Mouse (Mus musculus) heart, postnatal 10 days (tissue): ENCODE results near the gene Fam3c. TPM values are rescaled to one million over a fixed set of nuclear protein-coding genes. Genes with fewer than 3 reads are reported as not detected.
"Not testable (repeated sequence)": the region's sequence is repeated elsewhere in the genome, so short reads cannot be mapped to it uniquely, and the experiment has no call there.

Experiments used
- DNase-seq, 2 experiments: peaks; one replicate each; pipeline ENCODE4 v3.0.0; 2021
- intact Hi-C: fragments of 180-260 bp; cut with DNase I; formaldehyde crosslinking; loops from one replicate; pipeline ENCODE4 v1.15.1; 2025
- total RNA-seq, 2 experiments: library from RNA; stranded (reverse); gene quantifications; 2 replicates each; pipeline ENCODE4 v1.2.3; 2021

Fam3c gene
- total RNA-seq, 2 experiments from 2014 or later: 33.4 to 36.7 TPM

DNA sequence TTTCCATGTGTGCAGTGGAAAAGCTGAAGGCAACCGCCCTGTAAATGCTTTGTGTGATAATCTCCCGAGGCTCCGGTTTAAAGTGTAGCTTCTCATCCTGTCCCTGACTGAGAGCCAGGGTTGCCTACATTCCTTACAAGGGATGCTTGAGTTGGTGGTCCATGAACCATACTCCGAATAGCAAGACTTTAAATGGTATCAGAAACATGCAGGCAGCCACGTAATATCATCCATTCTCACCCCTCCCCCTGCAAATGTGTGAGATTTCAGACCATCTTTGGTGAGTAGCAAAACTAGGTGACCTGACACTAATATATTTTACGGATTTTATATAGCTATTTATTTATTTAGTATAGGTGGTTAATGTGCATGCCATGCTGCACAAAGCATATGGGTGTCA lies 59.0 kb downstream of the Fam3c start:
- intact Hi-C loops: no loop called here
- no peak for DNase-seq

DNA sequence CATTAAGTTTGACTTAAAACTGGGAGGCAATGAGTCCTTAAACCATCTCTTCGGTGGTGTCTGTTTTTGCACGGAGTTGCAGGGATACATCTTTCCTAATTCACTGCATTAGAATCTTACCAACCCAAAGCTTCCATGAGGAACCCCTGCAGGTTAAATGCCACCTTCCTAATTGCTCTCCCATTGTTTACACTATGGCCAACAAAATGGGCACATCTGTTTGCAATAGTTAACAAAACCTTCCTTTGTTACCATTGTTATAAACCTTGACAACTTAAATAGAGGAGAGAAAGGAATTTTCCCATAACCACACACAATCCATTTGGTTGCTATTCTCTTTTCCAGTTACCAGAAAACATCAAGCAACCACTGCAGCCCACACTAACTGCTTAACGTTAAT lies 62.1 kb downstream of the Fam3c start:
- intact Hi-C loops: no loop called here
- DNase-seq: no peak

DNA sequence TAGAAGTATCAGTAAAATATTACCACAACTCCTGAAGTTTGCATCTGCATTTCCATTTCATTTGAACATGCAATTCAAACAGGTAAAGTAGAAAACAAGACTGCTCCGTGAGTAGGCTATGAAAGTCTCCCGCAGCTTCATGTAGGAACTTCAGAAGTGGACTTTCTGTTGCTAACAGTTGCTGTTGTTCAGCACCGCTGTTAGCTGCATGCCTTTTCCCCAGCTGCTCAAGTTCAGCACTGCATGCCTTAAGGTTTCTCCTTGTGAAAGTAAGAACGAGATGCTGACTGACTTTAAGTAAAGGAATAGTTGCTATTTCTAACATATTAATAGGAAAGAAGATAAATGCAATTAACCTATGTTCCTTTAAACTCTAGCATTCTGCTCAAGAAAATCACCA lies 64.0 kb downstream of the Fam3c start:
- DNase-seq: peak in 1 of 2 experiments; percentile 7
- intact Hi-C loops: no loop called here

DNA sequence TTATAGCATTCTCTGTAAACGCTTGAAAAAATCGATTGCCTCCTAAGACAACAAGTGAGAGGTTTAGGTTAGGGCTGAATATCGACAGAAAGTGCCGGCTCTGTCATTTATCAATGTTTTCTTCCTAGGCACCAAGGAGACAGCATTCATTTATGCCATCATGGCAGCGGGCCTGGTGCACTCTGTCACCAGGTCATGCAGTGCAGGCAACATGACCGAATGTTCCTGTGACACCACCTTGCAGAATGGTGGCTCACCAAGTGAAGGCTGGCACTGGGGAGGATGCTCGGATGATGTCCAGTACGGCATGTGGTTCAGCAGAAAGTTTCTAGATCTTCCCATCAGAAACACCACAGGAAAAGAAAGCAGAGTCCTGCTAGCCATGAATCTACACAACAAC lies 65.3 kb downstream of the Fam3c start:
- intact Hi-C loops: no loop called here
- DNase-seq: no peak

DNA sequence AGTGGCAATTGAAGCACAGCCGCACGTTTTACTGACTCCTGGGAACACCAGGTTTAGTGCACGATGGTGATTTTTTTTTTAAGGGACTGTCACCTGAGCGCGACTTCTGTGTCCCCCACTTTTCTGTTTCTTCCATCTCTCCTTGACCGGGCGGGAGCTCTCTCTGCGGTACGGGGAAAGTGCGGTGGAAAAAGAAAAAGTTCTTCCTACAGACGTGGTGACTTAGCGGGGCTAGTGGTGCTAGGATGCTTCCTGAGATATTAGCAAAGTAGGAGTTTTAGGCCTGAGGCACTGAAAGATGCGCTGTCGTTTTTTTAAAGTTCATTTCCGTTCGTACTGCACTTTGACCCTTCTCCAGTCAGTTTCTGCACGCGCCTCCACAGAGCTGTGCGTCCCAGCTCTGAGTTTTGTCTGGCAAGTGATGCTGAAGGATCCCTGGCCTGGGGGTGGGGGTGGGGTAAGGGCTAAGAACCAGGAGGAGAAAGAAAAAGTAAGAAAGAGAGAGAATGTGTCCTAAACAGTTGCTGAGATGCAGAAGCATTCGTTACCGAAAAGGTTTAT lies 66.5 kb downstream of the Fam3c start:
- no peak for DNase-seq
- intact Hi-C loops: no loop called here

DNA sequence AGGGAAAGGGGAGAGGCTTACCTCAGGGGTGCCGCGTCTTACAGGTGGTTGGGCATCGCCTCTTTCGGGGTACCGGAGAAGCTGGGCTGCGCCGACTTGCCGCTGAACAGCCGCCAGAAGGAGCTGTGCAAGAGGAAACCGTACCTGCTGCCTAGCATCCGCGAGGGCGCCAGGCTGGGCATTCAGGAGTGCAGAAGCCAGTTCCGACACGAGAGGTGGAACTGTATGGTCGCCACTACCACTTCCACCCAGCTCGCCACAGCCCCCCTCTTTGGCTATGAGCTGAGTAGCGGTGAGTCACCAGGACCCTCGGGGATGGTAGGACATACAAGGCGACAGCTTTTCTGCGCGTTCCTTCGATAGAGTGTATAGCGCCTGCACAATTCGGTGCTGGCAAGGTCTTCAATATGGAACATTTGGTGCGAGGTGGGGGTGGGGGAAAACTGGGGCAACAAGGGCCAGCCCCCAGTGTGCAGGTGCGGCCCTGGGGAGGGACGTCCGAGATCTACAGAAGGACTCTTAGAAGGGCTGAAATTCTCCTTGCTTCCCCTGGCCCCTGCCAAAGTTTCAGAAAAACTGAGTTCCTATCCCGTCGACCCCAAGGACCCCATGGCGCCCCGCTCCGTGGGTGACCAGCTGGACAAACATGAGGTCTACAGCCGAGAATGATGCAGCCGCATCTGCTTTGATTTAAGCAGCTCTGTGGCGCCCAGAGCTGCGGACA lies 67.1 kb downstream of the Fam3c start:
- peak; percentile 14 to 19 for DNase-seq
- intact Hi-C loops: no loop called here

DNA sequence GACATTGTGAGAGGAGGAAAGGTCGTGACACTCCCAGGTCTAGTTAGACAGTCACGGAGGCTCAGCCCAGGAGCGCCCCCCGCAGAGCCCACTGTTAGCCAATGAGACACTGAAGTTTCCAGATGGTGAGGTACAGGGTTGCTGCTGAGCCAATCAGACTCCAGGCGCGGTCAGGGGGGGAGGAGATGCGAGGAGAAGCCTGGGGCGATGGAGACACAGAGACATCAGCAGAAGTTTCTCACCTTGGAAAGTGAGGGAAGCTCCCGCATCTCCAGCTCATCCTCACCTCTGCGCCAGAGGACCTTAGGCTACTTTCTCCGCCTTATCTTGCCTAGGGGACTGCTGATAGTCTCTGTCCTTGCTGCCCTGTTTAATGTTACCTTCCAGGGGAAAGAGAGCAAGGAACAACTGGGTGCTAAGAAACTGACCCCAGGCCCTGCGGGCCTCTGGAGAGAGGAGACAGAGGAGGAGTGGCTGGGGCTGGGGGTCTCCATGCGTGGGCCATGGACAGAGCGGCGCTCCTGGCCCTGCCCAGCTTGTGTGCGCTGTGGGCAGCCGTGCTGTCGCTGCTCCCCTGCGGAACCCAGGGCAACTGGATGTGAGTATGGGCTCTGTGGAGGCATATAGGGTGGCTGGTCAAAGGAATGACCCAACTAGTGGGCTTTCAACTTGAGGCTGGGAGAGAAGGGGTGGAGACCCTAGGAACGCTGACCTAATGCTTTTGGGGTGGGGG lies 67.9 kb downstream of the Fam3c start, which contains the start of gene Wnt16:
Gene Wnt16 (plus strand): TSS at position 224 of the 733 bp plus-strand sequence.
- DNase-seq: peak in 1 of 2 experiments; percentile 6
- intact Hi-C loops: no loop called here

DNA sequence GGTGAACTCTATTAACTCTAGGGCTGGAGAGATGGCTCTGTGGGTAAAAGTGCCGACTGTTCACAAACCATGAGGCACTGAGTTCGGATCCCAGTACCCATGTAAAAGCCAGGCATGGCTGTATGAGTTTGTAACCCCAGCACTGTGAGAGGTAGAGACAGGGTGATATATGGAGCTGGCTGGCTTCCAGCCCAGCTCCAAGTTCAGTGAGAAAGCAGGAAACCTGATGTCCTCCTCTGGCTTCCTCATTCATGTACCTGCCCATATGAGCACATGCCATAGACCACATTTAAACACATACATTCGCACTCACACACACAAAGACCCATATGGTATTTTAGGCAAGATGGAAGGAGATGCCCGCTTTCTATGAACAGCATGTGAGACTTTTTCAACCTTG lies 73.6 kb downstream of the Fam3c start:
- no peak for DNase-seq
- intact Hi-C loops: no loop called here

DNA sequence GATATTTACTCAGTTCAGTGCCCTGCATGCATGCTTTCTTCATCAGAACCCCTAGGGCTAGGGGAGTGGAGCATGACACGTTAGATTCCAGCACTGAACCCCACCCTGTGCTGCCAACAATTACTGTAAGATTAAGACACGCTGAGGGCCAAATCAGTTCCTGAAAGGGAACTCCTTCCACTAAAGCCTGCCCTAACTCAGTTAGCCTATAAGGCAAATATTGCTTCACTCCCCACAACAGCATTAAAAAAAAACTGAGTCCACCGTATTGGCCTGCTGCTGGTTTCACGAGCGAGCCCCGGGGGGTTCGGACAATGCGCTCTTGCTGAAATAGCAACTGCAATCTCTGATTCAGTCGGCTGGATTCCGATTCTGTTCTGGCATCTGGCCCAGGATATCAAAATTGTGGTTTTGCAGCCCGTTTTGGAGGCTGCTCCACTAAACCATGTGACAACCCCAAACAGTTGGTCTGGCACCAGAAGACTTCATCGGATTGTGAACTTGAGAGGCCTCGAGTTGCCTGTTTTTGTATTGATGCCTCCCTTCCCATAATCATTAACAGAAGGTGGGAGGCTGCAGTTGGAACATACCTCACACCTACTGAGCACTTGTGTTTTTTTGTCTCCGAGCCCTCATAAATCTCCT lies 75.7 kb downstream of the Fam3c start:
- DNase-seq: peak; percentile 51 to 53
- intact Hi-C loops: no loop called here

DNA sequence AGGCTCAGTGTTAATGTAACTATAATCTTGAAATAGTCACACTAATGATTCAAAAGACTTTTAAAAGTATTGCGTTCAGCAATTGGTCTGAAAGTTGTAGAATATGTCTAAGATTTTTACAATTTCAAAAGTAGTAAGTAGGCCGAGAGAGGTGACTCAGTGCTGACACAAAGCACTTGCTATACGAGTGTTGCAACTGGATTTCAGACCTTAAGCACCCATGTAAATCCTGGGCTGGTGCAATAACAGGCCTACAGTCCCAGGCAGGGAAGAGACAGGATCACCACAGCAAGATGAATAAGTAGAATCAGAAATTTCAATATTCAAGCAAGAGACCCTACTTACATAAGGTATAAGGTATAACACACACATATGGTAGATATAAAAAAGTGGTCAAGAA lies 78.1 kb downstream of the Fam3c start:
- intact Hi-C loops: no loop called here
- DNase-seq: no peak

DNA sequence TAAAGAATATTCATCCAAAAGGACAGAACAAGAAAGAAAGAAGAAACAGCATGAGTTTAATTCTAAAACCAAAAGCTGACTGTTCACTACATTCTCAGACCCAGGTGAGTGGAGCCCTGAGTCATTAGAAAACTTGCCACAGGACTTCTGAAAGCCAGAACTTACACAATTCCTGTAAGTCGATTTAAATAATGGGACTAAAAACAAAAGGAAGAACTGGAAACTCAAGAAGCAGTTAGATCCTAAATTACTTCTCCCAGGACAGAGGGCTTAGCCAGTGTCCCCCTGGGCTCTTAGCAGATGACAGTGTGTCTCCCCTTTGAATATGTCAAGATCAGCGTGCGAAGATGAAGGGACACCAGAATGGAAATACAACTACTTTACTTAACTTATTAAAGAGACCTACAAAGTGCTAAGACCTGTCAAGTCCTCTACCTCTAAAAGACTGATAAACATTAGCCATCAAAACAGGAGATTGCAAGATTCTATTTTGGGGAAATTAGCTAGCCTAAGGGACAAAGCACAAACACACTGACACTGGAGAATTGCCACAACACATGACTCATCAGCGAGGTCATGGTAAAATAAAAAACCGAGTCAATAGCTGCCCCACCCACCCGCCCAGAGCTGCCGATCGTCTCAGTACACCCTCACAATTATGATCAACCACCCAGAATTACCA lies 86.1 kb downstream of the Fam3c start:
- DNase-seq: peak; percentile 46 to 49
- intact Hi-C loops: no loop called here

DNA sequence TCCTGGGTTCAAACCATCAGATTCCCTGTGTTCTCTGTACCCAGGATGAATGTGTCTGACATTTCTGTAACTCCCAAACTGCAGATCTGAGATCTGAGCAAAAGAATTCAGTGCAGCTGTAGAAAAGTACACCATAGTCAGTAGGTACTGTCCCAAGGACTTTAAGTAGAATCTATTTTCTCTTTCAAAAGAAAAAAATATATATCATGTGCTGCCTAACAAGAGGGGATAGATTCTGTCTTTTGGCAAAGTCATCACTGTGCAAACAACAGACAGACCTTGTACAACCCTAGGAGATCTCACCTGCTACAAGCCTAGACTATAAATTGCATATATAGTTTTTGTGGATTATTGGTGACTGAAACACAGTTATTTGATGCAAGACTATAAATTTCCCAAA lies 87.4 kb downstream of the Fam3c start:
- intact Hi-C loops: no loop called here
- no peak for DNase-seq

DNA sequence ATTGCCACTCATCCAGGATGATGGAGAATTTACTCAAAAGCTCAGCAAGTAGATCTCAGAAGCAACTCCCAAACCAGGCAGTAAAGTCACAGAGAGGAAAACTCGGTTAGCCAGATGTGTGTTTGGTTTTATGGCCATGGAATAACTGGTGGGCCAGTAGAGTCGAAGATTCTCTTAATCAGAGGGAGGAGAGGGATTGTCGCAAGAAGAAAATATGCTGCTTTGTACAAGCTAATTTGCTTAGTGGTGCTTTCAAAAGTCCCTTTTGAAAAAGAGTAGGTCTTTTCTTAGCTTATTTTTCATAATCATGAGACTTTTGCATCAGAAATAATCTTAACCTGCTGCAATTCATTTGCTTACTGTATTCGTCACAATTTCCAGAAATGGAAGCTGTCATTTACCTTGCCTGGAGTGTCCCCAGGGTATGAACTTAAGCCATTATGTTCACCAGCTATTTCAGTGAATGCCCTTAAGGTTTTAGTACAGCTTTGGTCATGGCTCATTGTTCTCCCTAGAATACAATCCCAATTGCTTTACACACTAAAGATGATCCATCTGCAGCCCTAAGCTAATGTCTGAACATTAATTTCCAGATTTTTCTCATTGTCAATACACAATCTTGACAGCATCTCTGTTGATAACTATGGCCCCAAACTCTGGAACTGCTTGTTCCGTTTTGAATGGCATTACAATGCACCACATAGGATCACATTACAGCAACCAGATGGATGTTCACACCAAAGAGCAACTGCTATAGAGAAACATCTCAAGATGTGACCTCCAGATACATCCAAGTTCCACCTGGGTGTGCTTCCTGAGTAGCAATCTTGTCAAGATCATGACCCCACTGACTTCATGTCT lies 88.0 kb downstream of the Fam3c start:
- intact Hi-C loops: no loop called here
- DNase-seq: no peak

DNA sequence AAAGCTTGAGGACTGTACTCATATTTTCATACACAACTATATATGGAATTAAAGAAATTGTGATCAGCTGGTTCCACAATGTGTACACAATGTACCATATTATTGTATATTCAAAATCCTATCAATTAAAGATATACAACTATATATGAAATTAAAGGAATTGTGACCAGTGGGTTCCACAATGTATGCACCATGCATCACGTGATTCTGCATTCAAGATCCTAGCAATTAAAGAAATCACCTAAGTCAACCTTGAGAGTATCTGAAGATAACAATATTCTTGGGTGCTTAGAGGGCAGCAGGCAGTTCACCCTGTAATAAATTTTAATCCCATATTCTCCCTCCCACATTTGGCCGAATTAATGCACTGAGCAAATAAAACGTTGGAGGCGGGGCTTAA lies 90.0 kb downstream of the Fam3c start:
- intact Hi-C loops: no loop called here
- DNase-seq: no peak

DNA sequence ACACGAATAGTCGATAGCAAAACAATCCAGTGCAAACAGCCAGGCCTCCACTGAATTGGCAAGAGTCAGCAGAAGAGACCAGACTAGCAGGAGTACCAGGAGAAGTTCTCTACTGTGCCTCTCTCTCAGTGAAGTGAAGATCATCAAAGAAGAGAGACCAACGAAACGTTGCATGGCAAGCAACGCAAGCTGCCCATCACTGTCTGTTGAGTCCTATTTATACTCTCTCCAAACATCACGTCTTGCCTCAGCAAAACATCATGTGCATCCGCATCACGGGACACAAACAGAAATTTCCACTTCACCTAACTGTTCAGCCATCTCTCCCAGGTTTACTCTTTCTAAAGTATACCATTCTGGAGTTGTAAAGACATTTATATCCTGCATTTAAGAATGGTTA lies 91.9 kb downstream of the Fam3c start:
- intact Hi-C loops: not testable (repeated sequence)

DNA sequence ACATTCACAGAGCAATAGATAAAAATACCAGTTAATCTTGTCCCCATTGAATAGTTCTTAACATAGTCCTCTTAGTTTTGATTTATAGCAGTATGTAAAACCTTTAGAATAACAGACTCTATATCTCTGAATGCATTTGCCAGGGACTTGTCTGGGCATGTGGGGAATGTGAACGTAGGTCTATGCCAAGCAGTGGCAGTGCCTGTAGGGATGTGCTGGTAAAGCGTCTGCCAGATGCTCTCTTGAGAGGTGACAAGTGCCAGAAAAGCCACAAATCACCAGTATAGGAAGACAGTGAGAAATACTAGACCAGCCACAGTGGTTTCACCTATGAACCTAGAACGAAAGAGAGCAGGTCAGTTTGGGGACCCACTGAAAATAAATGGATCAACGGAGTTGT lies 93.5 kb downstream of the Fam3c start:
- intact Hi-C loops: no loop called here
- no peak for DNase-seq

More for the DNA sequence above, 91.9 kb downstream of the Fam3c start:
- DNase-seq: not testable (repeated sequence)

DNA sequence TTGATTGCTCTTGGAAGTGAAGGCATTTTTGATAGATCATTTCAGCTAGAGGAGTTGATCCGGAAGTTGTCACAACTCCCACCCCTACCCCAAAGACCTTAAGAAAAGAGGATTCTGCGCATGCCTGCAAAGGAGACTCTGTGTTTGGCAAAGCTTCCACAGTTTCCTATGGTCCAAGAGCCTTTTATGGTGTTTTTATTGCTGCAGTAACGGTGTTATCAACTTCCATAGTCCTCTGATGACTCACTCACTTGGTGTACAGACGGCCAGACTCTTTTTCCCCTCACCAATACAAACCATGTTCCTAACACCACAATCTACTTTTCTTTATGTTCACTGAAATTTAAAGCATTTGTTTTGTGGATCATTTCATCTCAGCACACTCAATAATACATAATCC lies 97.3 kb downstream of the Fam3c start:
- no peak for DNase-seq
- intact Hi-C loops: no loop called here
